Mouse (Mus musculus): ENCODE measurements at regions not wholly inside any gene's neighbourhood (a gene's known extent, or its start where the extent isn't known, plus 50 kb on each side); places are given as distances from the start of the nearest gene placed in this dataset.

DNA sequence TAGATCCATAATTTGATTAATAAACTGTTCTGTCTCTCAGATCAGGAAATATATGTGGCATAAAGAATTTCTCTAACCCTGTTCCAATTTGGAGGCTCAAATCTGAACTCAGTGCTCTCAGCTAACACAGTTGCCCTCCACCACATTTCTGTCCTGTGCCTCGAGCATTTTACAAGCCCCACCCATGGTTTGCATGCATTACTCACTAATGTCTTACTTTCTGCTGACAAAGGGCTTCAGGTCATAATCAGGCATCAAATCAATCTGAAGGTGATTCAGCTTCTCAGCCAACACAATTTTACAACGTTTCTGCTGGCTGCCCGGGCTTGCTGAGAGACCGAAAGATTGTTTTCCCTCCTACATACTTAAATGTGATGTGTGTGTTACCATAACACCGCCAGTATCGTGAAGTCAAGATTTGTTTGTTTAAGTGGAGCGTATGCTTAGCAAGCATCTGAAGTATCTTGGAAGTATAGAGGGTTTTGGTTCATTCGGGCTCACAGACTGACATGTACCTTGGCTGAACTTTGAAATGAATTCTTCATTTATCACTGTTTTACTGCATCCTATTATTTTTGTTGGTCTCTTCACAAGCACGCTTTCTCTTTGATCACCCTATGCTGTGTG, 139.9 kb upstream of the Sema3d start:
- TF ChIP-seq CTCF (IDR thresholded peaks at IDR 0.05; ENCODE audit: borderline replicate concordance, extremely low read depth, insufficient read depth, insufficient read length) (no peak), POLR2A (IDR thresholded peaks at IDR 0.05; ENCODE audit: borderline replicate concordance, extremely low read depth, insufficient read depth, insufficient read length, poor library complexity, severe bottlenecking) (no peak)
